Mouse (Mus musculus) macrophage (primary cell): ENCODE measurements at regions not wholly inside any gene's neighbourhood (a gene's known extent, or its start where the extent isn't known, plus 50 kb on each side); places are given as distances from the start of the nearest gene placed in this dataset.

ENCODE experiments used
- H3K27ac ChIP-seq: fragments of 350-480 bp; formaldehyde crosslinking; 2 replicates; pipeline ENCODE4 v1.9.0; 2021
- H3K36me3 ChIP-seq: fragments of 350-480 bp; formaldehyde crosslinking; 2 replicates; pipeline ENCODE4 v1.9.0; 2021; ENCODE audit errors: inconsistent target
- H3K4me3 ChIP-seq: fragments of 350-480 bp; formaldehyde crosslinking; 2 replicates; pipeline ENCODE4 v1.9.0; 2021; ENCODE audit errors: inconsistent target
- H3K79me2 ChIP-seq: fragments of 350-480 bp; formaldehyde crosslinking; 2 replicates; pipeline ENCODE4 v1.9.0; 2021; ENCODE audit errors: inconsistent target
- WGBS: methylation state at CpG from one replicate; pipeline ENCODE4 v1.1.7; 2026; ENCODE audit warnings: inconsistent platforms; ENCODE audit not compliant: missing documents; 5-methylcytosine and 5-hydroxymethylcytosine counted together

DNA sequence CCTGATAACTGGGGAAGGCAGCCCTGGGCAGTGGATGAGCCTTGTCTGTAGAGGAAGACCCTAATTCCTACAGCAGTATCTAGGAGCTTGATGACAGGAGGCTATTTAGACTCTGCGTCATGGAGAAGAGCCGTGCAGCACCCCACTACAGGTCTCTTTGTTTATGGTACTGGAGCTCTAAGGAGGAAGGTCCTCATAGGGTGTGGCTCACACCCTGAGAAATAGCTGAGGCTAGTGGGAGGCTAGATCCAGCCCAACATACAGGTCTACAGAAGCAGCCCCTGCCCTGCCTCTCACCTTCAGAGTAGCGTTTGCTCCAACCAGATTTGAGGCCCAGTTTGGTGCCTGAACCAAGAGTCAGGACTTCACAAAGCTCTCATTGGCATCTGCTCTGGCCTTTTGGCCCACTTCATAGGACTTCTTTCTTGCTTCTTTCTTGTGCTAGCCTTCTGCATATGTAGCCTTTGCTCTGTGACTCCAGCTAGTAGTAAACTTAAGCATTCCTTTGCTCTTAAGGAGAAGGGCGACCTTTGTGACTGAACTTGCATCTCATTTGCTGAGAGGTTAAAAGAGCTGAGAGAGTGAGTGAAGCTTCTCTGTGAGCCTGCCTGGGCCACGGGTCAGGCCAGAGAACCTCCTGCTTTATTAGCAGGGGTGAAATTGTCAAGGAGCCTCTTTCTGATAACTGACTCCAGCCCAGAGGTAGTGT lies 967.2 kb downstream of the 4930447A16Rik start:
- no peak overlapping the region for H3K27ac ChIP-seq
- H3K4me3 ChIP-seq, result no peak overlapping the region
- H3K36me3 ChIP-seq, result no peaks in the 10 kb centered on the region
- H3K79me2 ChIP-seq, result no peaks in the 10 kb centered on the region
- WGBS, result 91% methylated on average over 5 of the region's 5 CpGs

- 92% methylated on average over 4 of the region's 4 CpGs for WGBS
- Histone ChIP-seq H3K27ac (no peak overlapping the region), H3K4me3 (no peak overlapping the region), H3K79me2 (no peaks in the 10 kb centered on the region), H3K36me3 (no peaks in the 10 kb centered on the region)
Observed at GRCm38 (mm10) chr15:38398852-38399251, 973.5 kb downstream of the 4930447A16Rik start.

GRCm38 (mm10) chr15:38402762-38403161 lies 977.4 kb downstream of the 4930447A16Rik start:
- WGBS, result 0% methylated on average over 1 of the region's 1 CpGs

DNA sequence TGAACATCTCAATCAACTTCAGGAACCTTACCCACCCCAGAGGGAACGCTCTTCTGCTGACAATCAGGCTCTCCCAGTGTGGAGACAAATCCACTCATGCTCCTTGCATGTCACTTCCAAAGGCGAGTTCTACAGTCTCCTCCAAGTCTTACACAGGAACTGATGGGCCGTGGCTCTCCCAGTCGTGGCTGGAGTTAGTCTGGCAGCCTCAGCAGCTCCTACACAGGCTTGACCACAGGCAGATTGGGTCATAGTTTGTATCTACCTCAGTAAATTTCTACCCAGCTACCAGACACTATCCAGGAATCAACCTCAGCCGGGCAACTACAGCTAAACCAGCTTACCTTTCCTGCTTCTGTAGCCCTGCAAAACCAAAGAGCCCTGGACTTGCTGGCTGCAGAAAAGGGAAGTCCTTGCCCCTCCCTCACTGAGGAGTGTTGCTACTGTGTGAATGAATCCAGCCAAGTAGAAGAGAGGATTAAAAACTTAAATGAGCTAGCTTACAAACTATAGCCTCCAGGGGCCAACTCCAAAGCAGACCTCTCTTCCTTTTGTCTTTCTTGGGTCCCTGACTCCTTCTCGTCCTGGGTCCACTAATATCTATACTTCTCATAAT lies 978.5 kb downstream of the 4930447A16Rik start:
- WGBS, result 37% methylated on average over 6 of the region's 6 CpGs
- Histone ChIP-seq H3K79me2 (no peaks in the 10 kb centered on the region), H3K27ac (no peak overlapping the region), H3K36me3 (no peaks in the 10 kb centered on the region), H3K4me3 (no peak overlapping the region)

More at GRCm38 (mm10) chr15:38402762-38403161, 977.4 kb downstream of the 4930447A16Rik start:
- Histone ChIP-seq H3K4me3 (no peak overlapping the region), H3K79me2 (no peaks in the 10 kb centered on the region), H3K36me3 (no peaks in the 10 kb centered on the region), H3K27ac (no peak overlapping the region)

DNA sequence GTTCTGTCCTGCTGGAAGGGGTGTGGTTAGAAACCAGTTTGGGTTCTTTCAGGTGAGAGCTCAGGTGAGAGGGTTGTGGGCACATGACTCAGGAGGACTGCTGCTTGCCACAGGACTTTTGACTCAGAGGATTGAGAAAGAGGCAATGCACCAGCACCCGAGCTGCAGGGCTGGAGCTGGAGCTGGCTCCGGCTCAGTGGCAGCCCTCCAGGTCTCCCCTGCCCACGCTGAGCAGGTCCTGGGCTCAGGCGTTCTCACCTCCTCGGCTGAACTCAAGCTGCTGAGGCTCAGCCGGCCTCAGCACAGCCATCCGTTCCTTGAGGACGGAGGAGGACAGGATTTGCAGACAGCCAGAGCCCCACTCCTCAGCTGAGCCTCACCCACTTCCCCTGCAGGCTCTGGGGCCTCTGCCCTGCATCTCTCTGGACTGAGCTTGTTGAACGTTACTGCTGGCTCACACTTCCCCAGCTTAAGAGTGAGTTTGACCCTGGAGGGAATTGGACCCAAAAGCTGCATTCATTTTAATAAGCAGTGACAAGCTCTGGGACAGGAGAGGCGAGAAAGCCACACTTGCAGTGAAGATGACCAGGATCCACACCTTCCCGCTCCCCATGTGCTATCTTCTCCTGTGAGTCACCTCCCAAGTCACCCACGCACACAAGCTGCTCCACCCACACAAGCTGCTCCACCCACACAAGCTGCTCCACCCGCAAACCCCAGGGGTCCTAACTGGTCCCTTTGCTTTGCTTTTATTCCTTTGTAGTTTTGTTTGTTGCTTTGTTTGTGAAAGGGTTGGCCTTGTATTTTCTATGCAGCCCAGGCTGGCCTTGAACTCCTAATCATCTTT lies 981.0 kb downstream of the 4930447A16Rik start:
- 49% methylated on average over 13 of the region's 13 CpGs for WGBS
- H3K36me3 ChIP-seq, result no peaks in the 10 kb centered on the region
- no peak overlapping the region for H3K27ac ChIP-seq

GRCm38 (mm10) chr15:38407476-38407875 lies 982.1 kb downstream of the 4930447A16Rik start:
- no peaks in the 10 kb centered on the region for H3K79me2 ChIP-seq
- 96% methylated on average over 5 of the region's 5 CpGs for WGBS
- no peak overlapping the region for H3K4me3 ChIP-seq
- H3K27ac ChIP-seq, result no peak overlapping the region
- H3K36me3 ChIP-seq, result no peaks in the 10 kb centered on the region

More for the DNA sequence above, 981.0 kb downstream of the 4930447A16Rik start:
- no peak overlapping the region for H3K4me3 ChIP-seq
- H3K79me2 ChIP-seq, result no peaks in the 10 kb centered on the region

- Histone ChIP-seq H3K36me3 (no peaks in the 10 kb centered on the region), H3K27ac (no peak overlapping the region), H3K4me3 (no peak overlapping the region), H3K79me2 (no peaks in the 10 kb centered on the region)
- WGBS, result 82% methylated on average over 4 of the region's 4 CpGs
Observed at GRCm38 (mm10) chr15:38409168-38409567, 983.8 kb downstream of the 4930447A16Rik start.

DNA sequence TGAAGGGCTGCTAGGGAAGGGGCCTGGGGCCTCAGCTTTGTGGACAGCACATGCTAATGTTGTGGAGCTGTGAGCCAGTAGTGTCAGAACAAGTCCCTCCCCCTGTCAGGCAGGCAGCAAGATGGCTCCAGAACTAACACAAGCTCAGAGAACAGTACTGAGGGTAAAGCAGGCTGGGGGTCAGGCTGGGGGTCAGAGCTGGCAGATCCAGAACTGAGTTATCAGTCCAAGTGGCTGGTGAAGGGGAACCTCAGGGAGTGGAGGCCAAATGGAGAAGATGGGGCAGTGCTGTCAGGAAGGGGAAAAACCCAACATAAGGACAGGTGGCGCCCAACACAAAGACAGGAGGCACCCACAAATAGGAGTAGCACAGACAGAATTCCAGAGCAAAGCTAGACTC lies 985.1 kb downstream of the 4930447A16Rik start:
- no peak overlapping the region for H3K4me3 ChIP-seq
- H3K27ac ChIP-seq, result no peak overlapping the region
- H3K36me3 ChIP-seq, result no peaks in the 10 kb centered on the region
- WGBS, result 71% methylated on average over 1 of the region's 1 CpGs
- no peaks in the 10 kb centered on the region for H3K79me2 ChIP-seq

- 97% methylated on average over 3 of the region's 3 CpGs for WGBS
- Histone ChIP-seq H3K27ac (no peak overlapping the region), H3K36me3 (no peaks in the 10 kb centered on the region), H3K4me3 (no peak overlapping the region), H3K79me2 (no peaks in the 10 kb centered on the region)
Observed at GRCm38 (mm10) chr15:38412481-38412880, 987.1 kb downstream of the 4930447A16Rik start.

- H3K79me2 ChIP-seq, result no peaks in the 10 kb centered on the region
- H3K36me3 ChIP-seq, result no peaks in the 10 kb centered on the region
- no peak overlapping the region for H3K27ac ChIP-seq
- 70% methylated on average over 6 of the region's 6 CpGs for WGBS
- no peak overlapping the region for H3K4me3 ChIP-seq
Observed at GRCm38 (mm10) chr15:38413329-38413728, 988.0 kb downstream of the 4930447A16Rik start.

DNA sequence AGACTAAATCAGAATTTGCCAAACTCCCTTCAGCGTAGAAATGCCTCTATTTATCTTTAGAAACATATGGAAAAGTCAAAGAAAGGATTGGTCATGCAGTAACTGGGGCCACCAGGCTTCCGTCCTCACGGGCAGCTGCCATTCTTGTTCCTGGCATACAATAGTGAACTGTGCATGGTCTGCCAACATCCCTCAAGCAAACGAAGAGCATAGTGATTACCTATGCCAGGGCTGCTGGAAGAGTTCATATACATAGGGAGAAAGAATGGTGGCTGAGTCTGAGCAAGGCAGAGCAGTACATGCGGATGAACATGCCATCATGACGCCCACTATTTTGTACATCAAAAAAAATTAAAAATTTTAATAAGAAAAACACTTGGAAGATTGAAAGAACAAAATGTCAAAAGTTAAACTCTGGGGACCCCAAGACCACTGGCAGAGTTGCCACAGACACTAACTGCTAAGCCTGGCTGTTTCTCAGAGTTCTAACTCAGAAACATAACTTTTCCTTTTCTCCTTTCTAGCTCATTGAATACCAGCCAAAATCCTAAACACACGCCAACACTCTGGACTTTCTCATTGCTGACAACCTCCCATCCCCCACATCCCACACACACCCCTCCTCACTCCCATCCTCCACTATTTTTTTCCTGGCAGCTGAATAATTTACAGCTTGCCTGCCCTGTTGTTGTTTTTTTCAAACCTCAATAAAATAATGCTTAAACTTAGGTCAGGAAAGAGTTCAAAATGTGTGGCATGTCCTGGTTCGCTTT lies 989.1 kb downstream of the 4930447A16Rik start:
- no peak overlapping the region for H3K4me3 ChIP-seq
- H3K27ac ChIP-seq, result no peak overlapping the region
- WGBS, result 92% methylated on average over 8 of the region's 8 CpGs
- H3K36me3 ChIP-seq, result no peaks in the 10 kb centered on the region
- no peaks in the 10 kb centered on the region for H3K79me2 ChIP-seq

DNA sequence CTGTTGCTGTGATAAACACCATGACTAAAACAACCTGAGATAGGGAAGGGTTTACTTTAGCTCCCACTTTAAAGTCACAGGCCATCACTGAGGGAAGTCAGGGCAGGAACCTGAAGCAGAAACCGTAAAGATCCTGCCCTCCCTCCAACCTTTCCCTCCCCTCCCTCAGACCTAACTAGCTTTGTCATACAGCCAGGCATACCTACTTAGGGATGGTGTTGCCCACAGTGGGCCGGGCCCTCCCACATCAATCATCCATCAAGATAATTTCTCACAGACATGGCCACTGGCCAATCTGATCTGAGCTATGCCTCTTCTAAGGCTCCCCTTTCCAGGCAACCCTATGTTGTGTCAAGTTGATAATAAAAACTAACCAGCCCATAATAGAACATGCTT lies 989.7 kb downstream of the 4930447A16Rik start:
- WGBS, result 78% methylated on average over 2 of the region's 2 CpGs
- H3K79me2 ChIP-seq, result no peaks in the 10 kb centered on the region
- H3K4me3 ChIP-seq, result no peak overlapping the region
- no peaks in the 10 kb centered on the region for H3K36me3 ChIP-seq
- no peak overlapping the region for H3K27ac ChIP-seq

GRCm38 (mm10) chr15:38419621-38420020 lies 994.3 kb downstream of the 4930447A16Rik start:
- Histone ChIP-seq H3K27ac (no peak overlapping the region), H3K4me3 (no peak overlapping the region), H3K36me3 (no peaks in the 10 kb centered on the region), H3K79me2 (no peaks in the 10 kb centered on the region)
- 96% methylated on average over 7 of the region's 7 CpGs for WGBS

DNA sequence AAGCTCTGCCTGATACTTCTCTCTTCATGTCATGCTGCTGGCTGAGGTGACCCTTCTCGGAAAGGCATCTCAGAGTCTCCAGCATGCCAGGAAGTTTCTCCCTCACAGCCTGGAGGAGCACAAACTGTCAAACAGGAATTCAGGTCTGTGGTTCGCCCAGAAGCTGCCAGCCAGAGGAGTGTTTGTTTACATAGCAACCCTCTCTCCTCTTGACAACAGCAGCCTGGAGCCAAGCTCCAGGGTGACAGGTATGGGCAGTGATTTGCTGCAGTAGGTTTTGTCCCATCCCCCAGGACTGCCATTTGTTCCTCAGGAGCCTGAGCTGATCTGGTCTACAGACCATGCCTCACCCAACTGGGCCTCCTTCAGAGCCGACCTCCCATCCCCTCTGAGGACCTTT lies 995.4 kb downstream of the 4930447A16Rik start:
- H3K36me3 ChIP-seq, result no peaks in the 10 kb centered on the region
- WGBS, result 76% methylated on average over 3 of the region's 3 CpGs
- H3K27ac ChIP-seq, result no peak overlapping the region
- no peak overlapping the region for H3K4me3 ChIP-seq
- no peaks in the 10 kb centered on the region for H3K79me2 ChIP-seq
